Mouse (Mus musculus) bone marrow macrophage, adult 2 months (primary cell): Measurements from ENCODE around the gene Adap1.

ENCODE experiments used
- CTCF ChIP-seq: IDR thresholded peaks from 2 replicates; pipeline ENCODE4 v1.5.1; 2012; ENCODE audit warnings: low read depth, mild to moderate bottlenecking, low read length, moderate library complexity
- POLR2A ChIP-seq: IDR thresholded peaks from 2 replicates; pipeline ENCODE4 v1.6.1; 2012; ENCODE audit warnings: mild to moderate bottlenecking, low read depth, low read length, borderline replicate concordance

- no peak for TF ChIP-seq CTCF
- TF ChIP-seq POLR2A: no peak
These were observed 19.4 kb upstream of the Adap1 start for GRCm38 (mm10) chr5:139344687-139345363.
